Mouse (Mus musculus): Measurements from ENCODE around the gene Ptpn14.

The Ptpn14 gene

DNA sequence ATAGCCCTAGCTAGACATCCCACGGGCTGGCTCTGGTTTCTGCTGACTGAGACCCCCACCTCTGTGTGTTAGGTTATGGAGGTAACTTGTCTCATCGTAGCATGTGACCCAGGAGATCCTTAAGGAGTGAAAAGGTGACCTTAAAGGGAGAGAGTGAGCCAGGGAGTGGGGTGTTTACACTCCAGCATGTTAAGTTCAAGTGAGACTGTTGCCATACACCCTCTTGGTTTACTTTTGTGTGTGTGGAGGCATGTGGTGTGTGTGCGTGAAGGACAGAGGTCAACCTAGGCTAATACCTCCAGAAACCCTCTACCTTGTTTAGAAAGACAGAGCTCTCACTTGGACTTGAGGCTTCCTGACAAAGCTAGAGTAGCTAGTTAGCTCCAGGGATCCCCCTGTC is 42.4 kb downstream of the Ptpn14 start:
- DNase-seq (ENCODE audit: low spot score in 2 of 2), result no peak

DNA sequence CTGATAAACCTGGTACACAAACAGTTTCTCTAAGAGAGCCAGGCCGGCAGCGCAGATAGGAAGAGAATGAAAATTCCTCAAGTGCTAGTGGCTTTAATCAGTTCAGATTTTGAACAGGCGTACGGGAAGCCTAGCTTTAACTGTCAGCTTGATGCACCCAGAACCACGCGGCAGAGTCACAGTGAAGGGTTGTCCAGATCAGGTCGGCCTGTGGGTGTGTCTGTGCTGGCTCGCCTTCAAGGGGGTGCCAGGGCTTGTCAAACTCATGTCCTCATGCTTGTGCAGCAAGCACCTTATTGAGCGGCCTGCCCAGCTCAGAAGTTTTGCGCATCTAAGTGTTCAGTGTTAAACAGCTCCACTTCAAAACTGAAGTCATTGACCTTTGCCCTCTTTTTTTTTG is 44.6 kb downstream of the Ptpn14 start:
- DNase-seq (ENCODE audit: low spot score in 2 of 2), result no peak

DNA sequence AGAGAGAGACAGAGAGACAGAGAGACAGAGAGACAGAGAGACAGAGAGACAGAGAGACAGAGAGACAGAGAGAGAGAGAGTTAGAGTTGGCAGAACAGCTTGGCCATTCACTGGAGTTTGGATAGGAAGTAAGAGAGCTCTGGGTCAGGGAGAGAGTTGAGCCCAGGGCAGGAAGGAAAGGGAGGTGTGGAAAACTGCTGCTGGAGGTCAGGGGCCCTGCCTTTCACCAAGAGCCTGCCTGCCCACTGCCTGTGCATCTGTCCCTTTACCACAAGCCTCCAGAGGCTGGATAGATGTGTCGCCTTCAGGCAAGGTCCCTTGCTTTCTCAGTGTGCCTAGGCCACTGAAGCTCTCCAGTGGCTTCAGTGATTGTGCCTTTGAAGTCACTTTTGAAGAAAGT is 46.7 kb downstream of the Ptpn14 start:
- no peak for DNase-seq (ENCODE audit: low spot score in 2 of 2)

DNA sequence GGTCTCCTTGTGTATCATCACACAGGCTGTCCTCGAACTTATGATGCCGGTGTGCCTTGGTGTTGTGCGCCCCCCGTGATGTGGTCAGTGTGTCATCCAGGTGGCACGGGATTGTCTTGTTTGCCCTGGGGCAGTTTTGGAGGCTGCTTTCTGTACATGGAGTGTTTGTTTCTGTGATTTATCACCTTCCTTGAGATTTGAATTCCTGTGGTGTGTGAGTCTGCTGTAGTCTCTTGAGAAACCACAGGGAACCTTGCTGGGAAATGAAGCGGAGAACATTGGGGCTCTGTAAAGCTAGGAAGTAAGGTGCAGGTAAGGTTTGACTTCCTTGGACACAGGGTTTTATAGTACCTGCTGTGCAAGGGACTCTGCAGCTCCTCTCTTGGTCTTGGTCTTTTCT is 49.1 kb downstream of the Ptpn14 start:
- no peak for DNase-seq (ENCODE audit: low spot score in 2 of 2)

DNA sequence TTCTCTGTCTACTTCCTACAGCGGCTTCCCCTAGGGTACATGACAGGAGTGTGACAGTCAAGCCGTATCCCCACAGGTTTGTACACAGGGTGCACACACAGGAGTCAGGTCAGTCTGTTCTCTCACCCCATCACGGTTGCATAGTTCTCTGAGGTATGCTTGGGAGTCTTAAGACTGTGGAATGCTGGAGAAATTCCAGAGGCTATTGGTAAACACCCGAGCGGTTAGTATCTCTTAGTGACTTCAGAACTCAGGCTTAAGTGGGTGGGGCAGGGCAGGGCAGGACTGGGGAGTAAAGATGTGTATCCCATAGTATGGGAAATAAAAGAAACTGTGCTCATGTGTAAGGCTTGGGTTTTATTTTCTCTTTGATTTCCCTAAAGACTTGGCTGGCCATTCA is 50.3 kb downstream of the Ptpn14 start:
- no peak for DNase-seq (ENCODE audit: low spot score in 2 of 2)

DNA sequence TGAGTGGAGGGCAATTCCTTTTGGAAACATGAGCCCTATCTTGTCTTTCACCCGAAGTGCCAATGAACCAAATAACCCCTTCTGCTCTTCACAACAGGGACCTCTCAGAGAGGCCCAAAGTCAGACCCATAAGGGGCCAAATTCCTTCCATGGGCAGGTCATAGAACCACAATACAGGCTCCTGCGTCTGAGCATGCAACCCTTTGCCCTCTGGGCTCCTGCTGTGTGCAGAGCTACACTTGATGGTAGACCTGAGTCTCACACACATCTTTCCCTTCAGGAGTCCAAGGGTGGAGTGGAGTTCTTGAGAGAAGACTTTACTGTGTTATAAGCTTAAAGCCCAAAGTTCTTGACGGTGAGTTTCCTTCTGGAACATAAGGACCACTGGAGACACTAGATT is 51.2 kb downstream of the Ptpn14 start:
- DNase-seq (ENCODE audit: low spot score in 2 of 2), result no peak

DNA sequence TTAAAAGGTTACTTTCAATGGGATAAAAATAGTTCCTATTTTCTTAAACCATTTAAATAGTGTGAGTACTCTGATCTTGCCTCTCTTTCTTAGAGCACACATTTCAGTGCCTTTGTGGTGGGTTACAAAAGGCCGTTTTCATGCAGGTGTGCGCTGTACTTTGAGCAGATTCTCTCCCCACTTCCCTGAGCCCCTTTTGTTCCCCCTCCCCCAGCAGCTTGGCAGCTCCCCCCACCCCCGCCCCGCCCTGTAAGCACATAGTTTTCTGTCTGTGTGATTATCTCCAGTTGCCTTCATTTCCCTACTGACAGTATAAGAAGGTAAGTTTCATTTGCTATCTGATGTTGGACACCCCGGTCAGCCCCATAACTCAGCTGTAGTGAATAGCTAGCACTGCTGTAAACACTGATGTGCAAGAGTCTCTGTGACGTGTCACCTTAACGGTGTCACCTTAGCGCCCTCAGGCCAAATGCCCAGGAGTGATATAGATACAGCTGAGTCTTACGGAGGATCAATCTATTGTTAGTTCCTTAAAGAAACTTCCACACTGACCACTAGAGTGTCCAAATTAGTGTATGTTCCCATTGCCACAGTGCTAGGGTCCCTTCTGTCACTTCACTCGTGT is 53.8 kb downstream of the Ptpn14 start:
- no peak for DNase-seq (ENCODE audit: low spot score in 2 of 2)

DNA sequence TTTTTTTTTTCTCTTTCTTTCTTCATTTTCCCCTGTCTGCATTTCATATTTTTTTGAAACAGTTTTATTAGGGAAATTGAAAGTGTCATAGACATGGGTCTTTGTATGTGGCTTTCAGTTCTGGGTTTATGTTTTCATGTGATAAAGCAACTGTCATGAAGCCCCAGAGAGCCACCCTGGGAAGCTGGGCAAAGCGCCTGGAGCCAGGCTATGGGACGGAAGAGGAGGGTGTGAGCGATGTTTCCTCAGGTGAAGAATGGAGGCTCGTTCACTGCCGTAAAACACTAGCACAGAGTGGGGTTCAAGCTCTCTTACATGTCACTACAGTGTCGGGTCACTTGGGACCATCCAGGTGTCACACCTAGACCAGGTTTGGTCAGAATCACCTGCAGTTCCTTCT is 54.6 kb downstream of the Ptpn14 start:
- no peak for DNase-seq (ENCODE audit: low spot score in 2 of 2)

DNA sequence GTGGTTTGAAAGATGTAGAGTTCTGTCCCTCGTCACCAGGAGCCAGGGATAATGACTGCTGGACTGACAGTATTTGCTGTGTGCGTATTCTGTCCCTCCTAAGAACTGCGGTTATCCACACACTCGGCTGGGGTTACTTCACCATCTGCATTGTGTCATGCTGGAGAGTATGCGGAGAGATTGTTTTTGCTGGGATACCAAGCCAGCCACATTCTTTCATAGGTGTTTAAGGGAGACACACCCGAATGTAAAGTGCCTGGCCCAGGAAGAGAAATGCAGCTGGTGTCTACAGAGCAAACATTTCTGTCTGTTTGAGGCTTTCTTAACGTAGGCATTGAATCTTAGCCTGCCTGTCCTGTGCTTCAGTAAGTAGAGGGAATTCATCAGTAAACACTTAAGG is 56.4 kb downstream of the Ptpn14 start:
- no peak for DNase-seq (ENCODE audit: low spot score in 2 of 2)

DNA sequence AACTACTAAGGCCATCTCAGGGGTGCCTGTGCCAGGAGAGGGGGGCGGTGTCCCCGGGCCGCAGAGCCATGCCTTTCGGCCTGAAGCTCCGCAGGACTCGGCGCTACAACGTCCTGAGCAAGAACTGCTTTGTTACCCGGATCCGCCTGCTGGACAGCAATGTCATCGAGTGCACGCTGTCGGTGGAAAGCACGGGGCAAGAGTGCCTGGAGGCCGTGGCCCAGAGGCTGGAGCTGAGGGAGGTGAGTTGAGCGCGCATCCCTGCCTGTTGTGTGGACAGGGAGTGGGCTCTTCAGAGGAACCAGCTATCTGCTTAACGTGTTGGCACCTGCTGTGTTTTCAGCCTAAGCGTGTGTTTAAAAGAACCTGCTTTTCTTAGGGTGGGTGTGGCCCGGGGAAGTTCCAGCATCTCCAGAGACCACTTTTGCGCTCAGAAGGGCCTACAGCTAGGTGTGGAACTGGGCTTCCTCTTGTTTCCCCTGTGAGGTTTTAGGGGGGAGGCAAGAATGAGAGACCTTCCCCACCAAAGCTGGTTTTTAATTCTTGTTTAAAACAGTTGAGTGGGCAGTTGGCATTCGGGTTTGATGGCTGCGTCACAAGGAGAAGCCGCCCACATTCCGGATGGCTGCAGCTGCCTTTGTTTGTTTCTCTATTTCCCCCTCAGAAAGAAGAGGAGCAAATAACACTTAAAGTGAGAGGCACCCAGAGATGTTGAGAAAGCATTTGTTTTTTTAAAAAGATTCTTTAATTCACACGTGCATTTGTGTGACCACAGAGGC is 58.8 kb downstream of the Ptpn14 start:
- DNase-seq (ENCODE audit: low spot score in 2 of 2), result no peak

DNA sequence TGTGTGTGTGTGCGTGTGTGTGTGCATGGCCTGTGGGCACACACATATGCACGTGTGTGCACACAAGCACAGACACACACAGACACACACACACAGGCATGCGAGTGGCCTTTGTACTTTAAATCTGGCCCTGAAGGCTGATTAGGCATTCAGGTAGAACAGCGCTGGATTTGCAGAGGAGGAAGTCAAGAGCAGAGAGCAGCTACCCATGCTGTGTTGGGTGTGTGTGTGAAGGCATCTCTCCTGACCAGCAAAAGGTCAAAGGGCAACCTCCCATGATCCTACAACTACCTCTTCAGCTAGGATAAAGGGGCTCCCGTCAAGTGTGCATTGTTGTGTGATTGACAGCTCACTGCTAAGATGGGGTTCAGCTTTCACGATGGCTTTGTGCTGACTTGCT is 61.5 kb downstream of the Ptpn14 start:
- DNase-seq (ENCODE audit: low spot score in 2 of 2), result no peak

DNA sequence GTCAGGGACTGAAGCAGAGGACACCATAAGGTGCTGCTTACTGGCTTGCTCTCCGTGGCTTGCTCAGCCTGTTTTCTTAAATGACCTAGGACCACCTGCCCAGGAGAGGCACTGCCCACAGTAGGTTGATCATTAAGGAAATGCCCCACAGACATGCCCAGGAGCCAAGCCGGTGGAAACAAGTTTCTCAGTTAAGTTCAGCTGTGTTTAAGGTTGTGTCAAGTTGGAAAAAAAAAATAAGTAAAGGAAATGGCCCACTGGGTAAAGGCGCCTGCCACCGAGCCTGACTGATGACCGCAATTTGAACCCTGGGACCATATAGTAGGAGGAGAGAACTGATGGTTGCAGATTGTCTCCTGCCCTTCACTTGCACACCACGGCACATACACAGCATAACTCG is 62.6 kb downstream of the Ptpn14 start:
- DNase-seq (ENCODE audit: low spot score in 2 of 2), result no peak

DNA sequence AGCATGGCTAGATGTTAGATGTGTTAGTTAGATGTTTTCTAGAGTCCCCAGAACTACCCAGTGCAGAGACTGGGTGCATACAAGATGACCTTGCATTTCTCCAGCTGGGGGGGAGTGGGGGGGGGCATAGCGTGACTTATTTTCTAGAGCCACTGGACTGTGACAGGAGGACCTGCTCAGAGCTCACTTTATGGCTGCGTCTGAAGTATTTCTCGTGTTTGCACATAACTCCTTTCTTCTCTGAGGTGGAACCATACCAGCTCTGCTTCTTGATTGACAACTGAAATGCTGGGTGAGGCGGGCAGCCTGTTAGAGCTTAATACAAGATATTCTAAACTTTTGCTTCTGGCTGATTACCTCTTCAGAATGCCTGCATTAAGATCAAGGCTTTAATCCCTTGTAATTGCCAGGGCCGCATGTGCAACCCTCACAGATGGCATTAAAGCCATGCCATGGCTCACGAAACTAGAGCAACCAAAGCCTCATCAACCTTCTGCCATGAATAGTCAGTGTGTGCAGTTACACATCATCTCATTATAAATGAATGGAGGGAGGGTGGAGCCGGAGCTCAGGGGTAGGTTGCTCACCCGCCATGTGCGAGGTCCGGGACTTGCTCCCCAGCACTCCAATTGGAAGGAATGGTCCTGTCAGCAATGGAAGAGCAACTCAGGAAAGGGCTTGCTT is 63.6 kb downstream of the Ptpn14 start:
- no peak for DNase-seq (ENCODE audit: low spot score in 2 of 2)

DNA sequence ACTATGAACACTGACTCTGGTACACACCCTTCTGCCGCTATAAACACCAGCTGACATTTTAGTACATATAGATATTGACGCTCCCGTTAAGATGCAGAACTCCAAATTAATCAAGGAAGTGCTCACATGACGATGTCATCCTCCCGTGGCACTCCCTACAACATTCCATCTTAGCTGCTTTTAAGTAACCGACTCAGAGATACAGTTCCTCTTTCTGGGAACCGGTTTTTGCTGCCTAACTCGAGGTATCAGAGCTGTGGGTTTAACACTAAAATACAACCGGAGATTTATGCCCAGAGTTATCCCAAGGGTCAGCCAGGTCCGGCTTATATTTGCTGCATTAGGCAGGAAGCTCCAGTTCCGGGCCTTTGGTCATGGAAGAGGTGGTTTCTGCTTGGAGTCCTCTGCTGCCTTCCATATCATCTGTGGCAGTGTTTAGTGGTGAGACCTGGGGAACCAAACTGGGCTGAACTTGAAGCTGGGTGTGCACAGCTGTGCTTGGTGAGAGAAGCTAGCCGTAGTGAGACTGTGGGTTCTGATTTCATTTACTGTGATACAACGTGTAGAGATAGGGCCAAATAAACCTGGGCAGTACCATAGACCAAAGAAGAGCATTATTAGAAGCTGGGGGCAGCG is 64.6 kb downstream of the Ptpn14 start:
- no peak for DNase-seq (ENCODE audit: low spot score in 2 of 2)

DNA sequence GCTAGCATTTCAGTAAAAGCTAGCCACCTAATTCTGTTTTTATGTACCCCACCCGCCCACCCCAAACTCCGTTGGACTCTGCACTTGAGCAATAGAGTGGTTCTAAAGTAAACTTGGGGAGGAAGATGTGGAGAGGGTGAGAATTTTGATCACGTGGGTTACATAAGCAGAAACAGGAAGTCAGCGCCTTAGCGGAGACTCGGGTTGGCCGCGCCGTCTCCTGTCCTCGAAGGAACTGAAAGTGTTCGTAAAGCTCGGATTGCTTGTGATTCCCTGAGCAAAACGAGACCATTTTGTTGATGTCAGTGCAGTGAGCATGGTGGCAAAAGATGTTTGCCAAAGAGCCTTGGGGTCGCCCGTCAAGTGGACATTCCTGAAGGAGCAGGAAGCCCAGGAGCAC is 70.9 kb downstream of the Ptpn14 start:
- DNase-seq (ENCODE audit: low spot score in 2 of 2), result peak; percentile 77 to 79

DNA sequence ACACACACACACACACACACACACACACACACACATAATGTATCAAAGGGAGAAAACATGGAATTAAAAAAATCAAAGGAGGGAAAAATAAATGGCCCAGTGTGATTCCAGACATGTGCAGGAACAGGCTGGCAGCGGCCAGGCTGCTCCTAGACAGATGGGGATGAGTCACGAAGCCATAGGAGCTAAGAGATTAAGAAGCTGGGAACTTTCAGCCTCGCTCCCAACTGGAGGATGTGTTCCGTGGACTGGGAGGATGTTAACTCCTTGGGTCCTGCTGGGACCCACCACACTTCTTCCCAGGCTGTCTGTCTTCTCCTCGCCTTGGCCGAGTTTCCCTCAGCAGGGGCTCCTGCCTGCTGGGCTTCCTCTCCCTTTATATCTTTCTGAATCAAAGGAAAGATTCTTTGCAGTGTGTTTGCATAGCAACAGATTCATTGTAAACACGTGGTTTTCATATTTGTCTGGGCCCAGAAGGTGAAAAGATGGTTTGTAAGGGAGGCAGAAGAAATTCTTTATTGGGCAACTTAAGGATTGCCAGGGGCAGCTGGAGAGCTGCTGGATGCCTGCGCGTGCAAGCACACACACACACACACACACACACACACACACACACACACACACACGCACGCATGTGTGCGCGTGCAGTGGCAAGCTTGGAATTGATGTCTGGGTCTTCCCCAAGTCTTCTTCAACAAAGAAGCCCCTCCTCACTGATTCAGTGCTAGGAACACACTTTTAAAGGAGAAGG is 72.3 kb downstream of the Ptpn14 start:
- DNase-seq (ENCODE audit: low spot score in 2 of 2), result no peak

DNA sequence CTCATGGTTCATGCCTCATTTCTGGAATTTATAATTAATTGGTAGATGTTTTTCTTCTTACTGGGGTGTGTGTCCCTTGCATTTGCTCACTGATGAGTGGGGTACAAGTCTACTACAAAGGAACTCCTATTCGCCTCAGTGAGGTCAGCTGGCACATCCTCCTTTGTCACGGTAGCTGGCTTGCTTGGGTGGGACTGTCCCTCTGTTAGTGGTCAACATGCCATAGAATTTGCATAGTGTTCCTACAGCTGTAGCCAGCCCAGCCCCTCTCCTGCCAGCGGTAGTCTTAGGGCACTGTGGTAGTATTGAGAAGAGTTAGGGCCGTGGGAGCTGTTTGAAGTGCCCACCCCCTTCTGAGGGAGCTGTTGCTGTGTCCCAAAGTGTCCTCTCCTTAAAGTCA is 73.2 kb downstream of the Ptpn14 start:
- peak; percentile 81 to 83 for DNase-seq (ENCODE audit: low spot score in 2 of 2)

DNA sequence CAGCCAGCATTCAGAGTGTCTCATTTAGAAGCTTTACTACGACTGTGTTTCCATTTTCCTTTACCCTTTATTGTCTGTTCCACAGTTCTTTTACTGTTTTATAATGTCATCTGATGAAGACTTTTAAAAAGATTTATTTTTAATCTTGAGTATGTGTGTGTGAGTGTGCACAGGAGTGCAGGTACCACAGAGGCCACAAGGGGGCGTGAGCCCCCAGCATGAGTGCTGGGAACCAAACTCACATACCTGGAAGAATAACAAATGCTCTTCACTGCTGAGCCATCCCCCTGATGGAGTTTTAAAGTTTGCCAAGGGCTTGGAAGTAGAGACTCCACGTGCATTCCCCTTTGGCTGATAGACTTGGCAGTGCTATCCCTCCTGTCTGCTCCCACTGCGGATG is 74.5 kb downstream of the Ptpn14 start:
- no peak for DNase-seq (ENCODE audit: low spot score in 2 of 2)

DNA sequence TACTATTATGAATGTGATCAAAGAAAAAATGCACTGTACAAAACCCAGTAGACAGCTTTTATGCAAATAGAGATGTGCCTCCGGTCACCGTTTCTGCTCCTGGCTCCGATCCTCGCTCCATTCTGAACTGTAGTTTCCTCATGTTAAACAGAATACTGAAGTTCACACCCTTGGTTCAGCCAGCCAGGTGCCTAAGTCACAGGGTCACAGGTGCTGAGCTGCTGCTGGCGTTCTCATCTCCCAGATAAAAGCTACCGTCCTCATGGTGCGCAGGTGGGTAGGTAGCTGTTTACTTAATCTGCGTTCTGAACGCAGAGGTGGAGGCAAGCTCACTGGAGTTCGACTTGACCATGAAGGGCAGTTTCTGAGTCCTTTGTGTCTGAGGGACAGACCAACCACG is 75.7 kb downstream of the Ptpn14 start:
- no peak for DNase-seq (ENCODE audit: low spot score in 2 of 2)

DNA sequence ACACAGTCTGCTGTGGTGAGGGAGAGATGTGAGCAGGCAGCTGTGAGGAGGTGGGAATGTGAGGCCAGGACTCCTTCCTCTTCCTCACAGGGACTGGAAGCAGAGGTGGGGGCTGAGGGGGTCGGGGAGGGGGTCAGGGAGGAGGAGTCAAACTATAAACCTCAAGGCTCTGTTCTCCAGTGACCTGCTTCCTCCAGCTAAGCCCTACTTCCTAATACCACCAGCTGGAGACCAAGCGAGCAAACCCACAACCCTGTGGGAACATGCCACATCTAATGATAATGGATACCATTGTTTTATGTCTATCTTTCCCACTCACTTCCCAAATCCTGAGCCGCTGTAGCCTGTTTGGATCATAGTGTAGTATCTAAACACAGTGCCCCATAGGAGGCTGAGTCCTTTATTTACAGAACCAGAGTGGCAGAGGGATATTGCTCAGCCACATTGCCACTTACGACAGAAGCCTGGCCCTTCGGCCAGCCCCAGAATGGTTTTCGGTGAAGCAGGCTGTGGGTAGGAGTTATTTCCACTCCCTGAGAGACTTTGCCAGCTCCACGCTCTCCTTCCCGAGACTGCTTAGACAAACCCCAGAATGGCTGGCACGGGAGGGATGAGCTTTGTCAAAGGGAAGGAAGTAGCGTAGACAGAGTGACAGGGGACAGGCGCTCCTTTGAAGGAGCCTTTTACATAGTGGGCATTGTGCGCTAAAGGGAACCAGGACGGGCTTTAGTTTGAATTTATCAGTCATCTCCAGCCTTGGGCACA is 78.6 kb downstream of the Ptpn14 start:
- no peak for DNase-seq (ENCODE audit: low spot score in 2 of 2)

DNA sequence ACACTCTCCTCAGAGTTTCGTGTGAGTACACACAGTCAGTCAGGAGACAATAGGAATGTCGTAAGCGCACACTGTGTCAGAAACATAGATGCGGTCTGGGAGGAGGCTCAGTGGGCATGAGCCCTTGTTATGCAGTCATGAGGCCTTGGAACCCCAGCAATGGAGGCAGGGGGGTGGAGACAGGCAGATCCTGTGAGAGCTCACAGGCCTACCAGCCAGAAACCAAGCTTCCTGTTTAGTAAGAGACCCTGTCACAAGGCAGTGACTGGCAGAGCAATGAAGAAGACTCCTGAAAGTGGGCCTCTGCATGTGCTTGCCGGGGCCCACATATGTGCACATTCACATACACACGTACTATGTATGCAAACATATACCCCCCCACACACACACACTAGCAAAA is 79.9 kb downstream of the Ptpn14 start:
- no peak for DNase-seq (ENCODE audit: low spot score in 2 of 2)
